Mouse (Mus musculus) liver, embryonic 13.5 days (tissue): ENCODE data around the gene Tspan9. TPM values are rescaled to one million over a fixed set of nuclear protein-coding genes. Genes with fewer than 3 reads are reported as not detected.

Source experiments
- ATAC-seq: fragments of 200-750 bp; cut with Nextera tagmentation; 2 replicates; pipeline ENCODE4 v1.8.0; 2017; ENCODE audit warnings: low read depth, mild to moderate bottlenecking, moderate number of reproducible peaks, moderate library complexity
- DNase-seq: peaks from one replicate; pipeline ENCODE4 v3.0.0; 2022
- H3K27ac ChIP-seq: fragments of 300-500 bp; sonication (generic); 2 replicates; pipeline ENCODE4 v1.5.1; 2015; ENCODE audit warnings: moderate library complexity, mild to moderate bottlenecking, inconsistent platforms
- H3K27me3 ChIP-seq: fragments of 300-500 bp; sonication (generic); 2 replicates; pipeline ENCODE4 v1.6.1; 2015; ENCODE audit warnings: mild to moderate bottlenecking, inconsistent platforms
- H3K36me3 ChIP-seq: fragments of 300-500 bp; sonication (generic); 2 replicates; pipeline ENCODE4 v1.6.1; 2015; ENCODE audit warnings: mild to moderate bottlenecking, inconsistent platforms
- H3K4me1 ChIP-seq: fragments of 300-500 bp; sonication (generic); replicated peaks from 2 replicates; pipeline ENCODE4 v1.6.1; 2015; ENCODE audit warnings: inconsistent platforms
- H3K4me2 ChIP-seq: fragments of 300-500 bp; sonication (generic); 2 replicates; pipeline ENCODE4 v1.6.1; 2015; ENCODE audit warnings: inconsistent platforms, mild to moderate bottlenecking, moderate library complexity
- H3K4me3 ChIP-seq: fragments of 300-500 bp; sonication (generic); replicated peaks from 2 replicates; pipeline ENCODE4 v1.5.1; 2015; ENCODE audit warnings: mild to moderate bottlenecking, inconsistent platforms
- H3K9ac ChIP-seq: fragments of 300-500 bp; sonication (generic); 2 replicates; pipeline ENCODE4 v1.6.1; 2015; ENCODE audit warnings: mild to moderate bottlenecking, inconsistent platforms
- H3K9me3 ChIP-seq: fragments of 300-500 bp; sonication (generic); replicated peaks from 2 replicates; pipeline ENCODE4 v1.6.1; 2016; ENCODE audit warnings: inconsistent platforms
- WGBS: fragments of 180-500 bp; shearing (Covaris S2); methylation state at CpG from one replicate; pipeline ENCODE4 v1.1.7; 2015; ENCODE audit not compliant: insufficient replicate concordance; 5-methylcytosine and 5-hydroxymethylcytosine counted together
- polyA plus RNA-seq: library from polyadenylated mRNA; unstranded; fragments of >200 nt; fragmentation: Nextera tagmentation; extraction: Ambion mirVana; gene quantifications from 2 replicates; pipeline ENCODE4 v1.2.1, GENCODE M21; 2015

Tspan9 gene
- polyA plus RNA-seq, 1 experiment from 2014 or later, result 16.9 TPM

DNA sequence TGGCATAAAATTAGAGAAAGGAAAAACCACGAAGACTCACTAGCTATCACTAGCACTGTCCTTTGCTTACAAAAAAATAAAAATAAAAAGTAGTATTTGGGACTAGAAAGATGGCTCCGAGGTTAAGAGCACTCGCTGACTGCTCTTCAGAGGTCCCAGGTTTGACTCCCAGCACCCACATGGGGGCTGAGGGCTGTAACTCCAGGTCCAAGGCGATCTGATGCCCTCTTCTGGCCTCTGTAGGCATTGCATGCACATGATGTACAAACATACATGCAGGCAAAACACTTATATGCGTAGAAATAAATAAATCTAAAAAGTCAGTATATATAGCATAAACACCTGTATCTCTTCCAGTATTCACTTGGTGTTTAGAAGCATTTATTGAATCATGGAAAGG, 43.5 kb downstream of the Tspan9 start:
- WGBS, result 64% methylated on average over 5 of the region's 5 CpGs
- Histone ChIP-seq H3K9me3 (no peaks in the 10 kb centered on the region), H3K27me3 (no peaks in the 10 kb centered on the region), H3K9ac (no peak overlapping the region), H3K4me1 (peaks cover 24% of the 10 kb centered on the region), H3K27ac (no peak overlapping the region), H3K4me2 (no peak overlapping the region), H3K4me3 (no peak overlapping the region), H3K36me3 (no peaks in the 10 kb centered on the region)
- DNase-seq (no peak), ATAC-seq (no peak)

DNA sequence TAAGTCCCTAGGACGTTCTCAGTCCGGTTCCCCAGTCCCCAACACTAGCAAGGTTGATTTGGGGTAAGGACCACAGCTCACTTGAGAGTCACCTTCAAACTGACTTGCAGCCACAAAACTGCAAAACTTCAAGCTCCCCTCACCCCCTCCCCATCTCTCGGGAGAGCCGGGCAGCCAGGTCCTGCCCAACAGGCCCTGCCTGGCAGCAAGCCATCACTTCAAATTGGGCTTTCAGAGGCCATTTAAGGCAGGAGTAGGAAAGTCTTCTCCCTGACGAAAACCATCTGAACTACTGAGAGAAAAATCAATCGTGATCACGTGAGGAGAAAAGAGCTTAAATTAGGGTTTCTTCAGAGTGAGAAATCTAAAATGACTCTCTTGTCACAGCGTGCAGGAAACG, 44.2 kb downstream of the Tspan9 start:
- WGBS, result 74% methylated on average over 9 of the region's 9 CpGs
- DNase-seq (no peak), ATAC-seq (no peak)
- H3K36me3 ChIP-seq, result no peaks in the 10 kb centered on the region
- no peak overlapping the region for H3K4me2 ChIP-seq
- H3K27ac ChIP-seq, result no peak overlapping the region
- no peaks in the 10 kb centered on the region for H3K27me3 ChIP-seq
- no peak overlapping the region for H3K9ac ChIP-seq
- H3K4me3 ChIP-seq, result no peak overlapping the region
- no peaks in the 10 kb centered on the region for H3K9me3 ChIP-seq
- H3K4me1 ChIP-seq, result peaks cover 18% of the 10 kb centered on the region

DNA sequence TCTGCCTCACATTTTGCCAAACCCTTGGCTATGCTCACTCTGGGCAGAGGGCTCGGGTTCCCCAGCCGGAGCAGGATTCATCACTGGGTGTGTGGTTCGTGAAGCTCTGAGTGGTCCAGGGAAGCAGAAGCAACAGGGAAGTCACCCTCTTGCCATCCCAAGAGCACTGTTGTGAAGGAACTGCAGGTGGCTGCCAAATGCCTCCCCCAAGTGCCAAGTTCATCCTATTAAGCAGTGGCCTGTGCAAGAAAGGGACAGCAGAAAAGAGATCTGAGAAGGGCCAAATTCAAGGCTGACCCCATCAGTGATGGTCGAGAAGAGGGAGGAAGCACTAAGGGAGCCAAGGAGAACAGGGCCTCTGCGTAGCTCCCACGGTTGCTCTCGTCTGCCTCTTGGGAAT, 46.9 kb downstream of the Tspan9 start:
- H3K9me3 ChIP-seq, result no peaks in the 10 kb centered on the region
- no peak overlapping the region for H3K9ac ChIP-seq
- H3K36me3 ChIP-seq, result no peaks in the 10 kb centered on the region
- H3K27ac ChIP-seq, result no peak overlapping the region
- H3K4me2 ChIP-seq, result no peak overlapping the region
- ATAC-seq (no peak), DNase-seq (no peak)
- no peak overlapping the region for H3K4me3 ChIP-seq
- WGBS, result 72% methylated on average over 7 of the region's 7 CpGs
- H3K4me1 ChIP-seq, result no peaks in the 10 kb centered on the region
- H3K27me3 ChIP-seq, result no peaks in the 10 kb centered on the region

DNA sequence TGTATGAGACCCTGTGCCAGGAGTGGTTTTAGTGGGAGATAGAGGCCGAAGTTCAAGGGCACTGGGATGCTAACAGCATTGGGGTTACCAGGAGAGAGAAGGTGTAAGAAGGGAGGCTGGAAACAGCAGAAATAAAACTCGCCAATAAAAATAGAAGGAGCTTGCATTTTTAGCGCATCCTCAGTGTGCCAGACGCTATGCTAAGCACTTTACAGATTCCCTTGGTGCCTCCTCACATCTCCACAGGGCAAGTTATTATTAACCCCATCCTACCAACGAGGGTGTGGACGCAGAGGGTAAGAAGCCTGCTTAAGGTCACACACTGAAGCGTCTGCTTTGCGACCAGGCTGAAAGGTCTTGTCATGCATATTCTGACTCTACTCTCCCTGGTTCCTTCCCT, 47.5 kb downstream of the Tspan9 start:
- no peak overlapping the region for H3K27ac ChIP-seq
- no peak overlapping the region for H3K4me3 ChIP-seq
- H3K9me3 ChIP-seq, result no peaks in the 10 kb centered on the region
- H3K4me2 ChIP-seq, result no peak overlapping the region
- 61% methylated on average over 8 of the region's 8 CpGs for whole genome bisulfite sequencing
- no peak for DNase-seq
- no peaks in the 10 kb centered on the region for H3K27me3 ChIP-seq
- no peak for ATAC-seq
- no peak overlapping the region for H3K9ac ChIP-seq
- H3K36me3 ChIP-seq, result no peaks in the 10 kb centered on the region
- 0 out of 2 replicates have a peak, but pooled peaks cover 3% of the 10 kb centered on the region for H3K4me1 ChIP-seq

DNA sequence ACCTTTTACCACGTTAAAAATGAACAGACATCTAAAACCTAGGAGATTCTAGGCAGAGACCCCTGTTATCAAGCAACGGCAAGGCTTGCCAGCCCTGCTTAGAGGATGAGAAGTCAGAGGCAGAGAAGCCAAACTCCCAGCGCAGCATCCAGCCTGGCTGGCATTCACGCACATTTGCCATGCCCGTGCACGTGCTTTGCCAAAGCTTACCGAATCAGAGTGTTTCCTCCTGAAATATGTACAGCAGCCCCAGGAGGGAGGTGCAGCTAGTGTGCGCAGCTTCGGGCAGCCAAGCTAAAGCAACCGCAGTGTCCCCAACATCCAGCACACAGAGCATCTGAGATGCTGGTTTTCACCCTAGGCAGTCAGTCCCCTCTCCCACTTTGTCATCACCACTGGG, 48.3 kb downstream of the Tspan9 start:
- 75% methylated on average over 10 of the region's 10 CpGs for WGBS
- no peak for ATAC-seq
- Histone ChIP-seq H3K9ac (no peak overlapping the region), H3K27ac (no peak overlapping the region), H3K9me3 (no peaks in the 10 kb centered on the region), H3K27me3 (no peaks in the 10 kb centered on the region), H3K4me1 (0 out of 2 replicates have a peak, but pooled peaks cover 4% of the 10 kb centered on the region), H3K36me3 (no peaks in the 10 kb centered on the region), H3K4me3 (no peak overlapping the region), H3K4me2 (no peak overlapping the region)
- DNase-seq, result no peak

DNA sequence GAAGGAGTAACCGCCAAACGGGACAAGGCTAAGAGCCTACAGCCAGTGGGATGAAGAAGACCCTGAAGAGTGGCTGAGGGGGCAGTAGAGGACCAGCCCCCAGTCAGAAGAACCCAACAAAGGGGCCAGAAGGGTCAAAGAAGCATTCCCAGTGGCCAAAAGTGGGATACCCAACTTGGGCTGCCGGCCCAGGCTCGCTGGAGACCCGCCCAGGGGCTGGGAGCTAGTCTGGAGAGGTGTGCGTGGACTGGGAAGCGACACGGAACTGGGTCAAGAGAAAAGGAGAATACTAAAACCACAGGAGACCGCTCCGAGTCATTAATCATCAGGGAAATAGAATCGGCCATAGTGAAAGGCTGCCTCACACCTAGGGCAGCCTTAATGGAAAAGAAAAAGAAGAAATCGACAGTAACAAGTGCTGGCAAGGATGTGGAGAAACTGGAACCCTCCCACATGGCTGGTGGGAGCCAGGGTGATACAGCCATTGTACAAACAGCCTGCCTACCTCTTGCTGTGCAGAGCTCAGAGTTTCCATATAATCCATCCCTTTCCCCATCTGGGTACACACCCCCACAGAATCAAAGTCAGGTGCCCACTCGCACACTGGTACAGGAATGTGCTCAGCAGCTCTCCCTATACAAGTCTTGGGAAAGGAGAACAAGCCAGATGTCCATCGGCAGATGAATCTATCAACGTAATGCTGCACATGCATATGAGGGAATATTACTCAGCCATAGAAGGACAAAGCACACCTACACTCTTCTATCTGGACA, 49.4 kb downstream of the Tspan9 start:
- no peak overlapping the region for H3K9ac ChIP-seq
- no peaks in the 10 kb centered on the region for H3K36me3 ChIP-seq
- DNase-seq, result no peak
- ATAC-seq, result no peak
- H3K27ac ChIP-seq, result no peak overlapping the region
- 0 out of 2 replicates have a peak, but pooled peaks cover 4% of the 10 kb centered on the region for H3K4me1 ChIP-seq
- 53% methylated on average over 15 of the region's 15 CpGs for WGBS
- H3K4me3 ChIP-seq, result no peak overlapping the region
- H3K4me2 ChIP-seq, result no peak overlapping the region
- H3K27me3 ChIP-seq, result no peaks in the 10 kb centered on the region
- H3K9me3 ChIP-seq, result no peaks in the 10 kb centered on the region

DNA sequence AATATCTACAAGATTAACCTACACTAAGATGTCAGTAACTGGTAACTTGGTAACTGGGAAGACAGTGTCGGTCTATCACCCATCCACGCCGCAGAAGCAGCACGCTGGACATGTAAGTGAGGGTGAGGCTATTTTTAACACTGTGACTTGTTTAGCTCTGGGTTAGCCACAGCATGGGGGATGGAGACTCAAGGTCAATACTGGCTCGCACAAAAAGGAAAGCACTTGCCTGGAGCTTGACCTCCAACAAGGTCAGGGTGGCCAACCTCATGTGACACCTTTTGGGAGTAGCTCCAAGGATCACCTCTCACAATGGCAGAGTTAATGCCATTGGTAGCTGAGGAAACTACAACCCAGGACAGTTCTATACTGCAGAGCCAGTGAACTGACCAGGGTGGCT, 50.8 kb downstream of the Tspan9 start:
- no peak for DNase-seq
- Histone ChIP-seq H3K4me3 (no peak overlapping the region), H3K36me3 (no peaks in the 10 kb centered on the region), H3K4me1 (0 out of 2 replicates have a peak, but pooled peaks cover 4% of the 10 kb centered on the region), H3K27me3 (no peaks in the 10 kb centered on the region), H3K4me2 (no peak overlapping the region), H3K27ac (no peak overlapping the region), H3K9ac (no peak overlapping the region), H3K9me3 (no peaks in the 10 kb centered on the region)
- no peak for ATAC-seq
- WGBS, result 54% methylated on average over 5 of the region's 5 CpGs

DNA sequence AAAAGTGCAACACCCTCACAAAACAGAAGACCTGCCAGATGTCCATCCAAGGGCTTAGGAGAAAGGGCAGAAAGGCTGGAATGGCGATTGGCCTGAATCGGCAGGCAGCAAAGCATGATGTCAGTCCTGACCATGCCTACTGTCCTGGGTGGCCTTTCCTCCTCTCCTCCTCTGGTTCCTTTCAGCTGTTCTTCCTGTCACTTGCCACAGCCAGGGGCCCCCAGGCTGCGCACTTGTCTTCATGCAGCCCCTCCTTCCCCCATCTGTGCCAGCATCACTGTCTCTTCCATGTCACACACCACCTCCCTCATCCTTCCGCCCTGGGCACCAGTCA, 51.6 kb downstream of the Tspan9 start:
- Histone ChIP-seq H3K9me3 (no peaks in the 10 kb centered on the region), H3K27me3 (no peaks in the 10 kb centered on the region), H3K4me2 (no peak overlapping the region), H3K4me1 (0 out of 2 replicates have a peak, but pooled peaks cover 4% of the 10 kb centered on the region), H3K9ac (no peak overlapping the region), H3K27ac (no peak overlapping the region), H3K36me3 (no peaks in the 10 kb centered on the region), H3K4me3 (no peak overlapping the region)
- WGBS, result 79% methylated on average over 4 of the region's 4 CpGs
- DNase-seq (no peak), ATAC-seq (no peak)

DNA sequence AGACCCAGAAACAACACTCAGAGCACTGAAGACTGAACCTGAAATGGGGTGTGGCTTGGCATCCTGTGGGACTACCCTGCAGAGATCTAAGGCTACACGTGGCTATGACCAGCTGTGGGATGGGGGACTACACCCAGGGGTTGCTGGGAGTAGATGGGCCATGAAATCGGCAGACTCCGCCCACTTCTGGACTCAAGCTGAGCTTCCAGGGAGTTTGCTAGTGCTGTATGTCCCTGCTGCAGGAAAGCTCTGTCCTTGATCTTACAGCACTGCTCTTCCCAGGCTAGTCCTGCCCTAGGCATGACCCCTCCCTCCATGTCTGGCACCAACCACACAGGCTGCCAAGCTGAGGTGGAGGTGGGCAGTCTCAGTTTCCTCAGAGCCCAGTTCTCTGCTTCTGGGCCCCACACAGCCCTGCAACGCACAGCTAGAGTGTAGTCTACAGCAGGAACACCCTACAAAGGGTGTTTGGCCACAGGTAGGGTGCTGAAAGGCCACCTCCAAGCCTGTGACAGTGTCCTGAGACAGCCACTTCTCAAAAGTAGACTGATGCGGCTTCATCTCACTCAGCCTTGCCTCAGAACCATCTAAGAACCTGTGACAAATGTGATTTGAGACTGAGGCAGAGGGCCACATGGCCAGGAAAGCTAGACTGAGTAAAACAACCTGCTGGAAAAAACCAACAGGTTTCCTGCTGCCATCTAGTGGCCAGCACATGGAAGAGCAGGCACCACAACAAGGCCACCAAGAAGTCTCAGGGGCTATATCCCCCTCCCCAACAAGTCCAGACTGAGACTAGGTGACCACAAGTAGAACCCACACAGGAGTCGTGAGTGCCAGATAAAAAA, 52.2 kb downstream of the Tspan9 start:
- no peaks in the 10 kb centered on the region for H3K36me3 ChIP-seq
- H3K4me1 ChIP-seq, result 0 out of 2 replicates have a peak, but pooled peaks cover 4% of the 10 kb centered on the region
- ATAC-seq (no peak), DNase-seq (no peak)
- H3K4me2 ChIP-seq, result no peak overlapping the region
- no peaks in the 10 kb centered on the region for H3K27me3 ChIP-seq
- 36% methylated on average over 6 of the region's 6 CpGs for WGBS
- no peak overlapping the region for H3K4me3 ChIP-seq
- H3K27ac ChIP-seq, result no peak overlapping the region
- no peaks in the 10 kb centered on the region for H3K9me3 ChIP-seq
- no peak overlapping the region for H3K9ac ChIP-seq

DNA sequence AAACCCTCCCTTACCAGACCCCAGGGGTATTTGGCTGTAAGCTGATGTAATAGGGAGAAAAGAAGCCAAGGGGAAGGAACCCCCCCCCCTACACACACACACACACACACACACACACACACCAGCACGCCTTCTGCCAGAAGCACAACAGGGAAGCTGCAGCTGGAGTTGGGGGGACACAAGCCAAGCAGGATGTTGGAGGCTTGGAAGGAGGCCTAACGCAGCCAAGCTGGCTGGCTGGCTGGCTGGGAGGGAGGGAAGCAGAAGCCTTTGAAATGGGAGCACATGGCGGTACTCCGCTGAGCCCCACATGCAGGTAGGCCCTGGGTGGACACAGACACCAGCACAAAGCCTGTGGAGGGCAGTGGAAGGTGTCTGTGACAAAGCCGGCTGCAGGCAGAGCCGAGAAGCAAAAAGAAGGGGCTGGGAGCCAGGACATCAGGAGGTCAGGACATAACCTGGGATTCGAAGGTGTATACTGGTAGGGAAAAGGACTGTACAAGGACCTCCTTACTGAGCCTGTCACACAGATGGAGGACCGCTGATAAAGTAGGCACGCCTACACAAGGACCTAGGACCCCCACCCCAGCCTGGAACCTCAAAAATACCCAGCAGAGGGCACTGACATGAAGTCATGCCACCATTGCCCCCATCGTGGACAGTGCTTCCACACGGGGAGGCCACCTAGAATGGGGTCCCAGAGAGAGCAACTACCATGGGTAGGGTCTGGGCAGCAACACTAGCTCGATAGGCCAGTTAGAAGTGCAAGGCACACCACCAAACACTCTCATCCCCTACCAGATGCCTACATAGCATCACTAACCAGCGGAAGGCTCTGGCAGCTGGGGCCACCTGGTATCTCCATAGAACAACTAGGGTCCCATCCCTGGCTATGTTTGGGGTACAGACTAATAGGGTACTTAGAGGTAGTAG, 53.4 kb downstream of the Tspan9 start:
- Histone ChIP-seq H3K9ac (no peak overlapping the region), H3K9me3 (no peaks in the 10 kb centered on the region), H3K4me3 (no peak overlapping the region), H3K4me2 (no peak overlapping the region), H3K27ac (no peak overlapping the region), H3K4me1 (0 out of 2 replicates have a peak, but pooled peaks cover 4% of the 10 kb centered on the region), H3K36me3 (no peaks in the 10 kb centered on the region), H3K27me3 (no peaks in the 10 kb centered on the region)
- no peak for ATAC-seq
- no peak for DNase-seq
- 67% methylated on average over 13 of the region's 13 CpGs for whole genome bisulfite sequencing
